Mouse (Mus musculus) forebrain, embryonic 14.5 days (tissue): Measurements from ENCODE around the gene Sgpp1. TPM values are rescaled to one million over a fixed set of nuclear protein-coding genes. Genes with fewer than 3 reads are reported as not detected.
"Not testable (repeated sequence)": the region's sequence is repeated elsewhere in the genome, so short reads cannot be mapped to it uniquely, and the experiment has no call there.

ENCODE experiments used
- ATAC-seq: fragments of 200-750 bp; cut with Nextera tagmentation; 2 replicates; pipeline ENCODE4 v1.8.0; 2017; ENCODE audit warnings: mild to moderate bottlenecking, moderate library complexity
- DNase-seq: peaks from one replicate; pipeline ENCODE4 v3.0.0-alpha.2; 2015; ENCODE audit warnings: low spot score
- H3K27ac ChIP-seq: fragments of 300-500 bp; sonication (generic); 2 replicates; pipeline ENCODE4 v1.5.1; 2014; ENCODE audit warnings: low read depth, mild to moderate bottlenecking, control low read depth, low read length, moderate library complexity
- H3K27me3 ChIP-seq: fragments of 300-500 bp; sonication (generic); replicated peaks from 2 replicates; pipeline ENCODE4 v1.6.1; 2014; ENCODE audit warnings: low read length, control low read depth, mixed read lengths; ENCODE audit not compliant: control insufficient read depth, insufficient read depth
- H3K36me3 ChIP-seq: fragments of 300-500 bp; sonication (generic); 2 replicates; pipeline ENCODE4 v1.6.1; 2014; ENCODE audit warnings: low read length, control low read depth; ENCODE audit not compliant: control insufficient read depth, insufficient read depth
- H3K4me1 ChIP-seq: fragments of 300-500 bp; sonication (generic); 2 replicates; pipeline ENCODE4 v1.6.1; 2014; ENCODE audit warnings: antibody characterized with exemption, low read length, control low read depth; ENCODE audit not compliant: control insufficient read depth, insufficient read depth
- H3K4me2 ChIP-seq: fragments of 300-500 bp; sonication (generic); 2 replicates; pipeline ENCODE4 v1.6.1; 2014; ENCODE audit warnings: mild to moderate bottlenecking, control low read depth, low read length
- H3K4me3 ChIP-seq: fragments of 300-500 bp; sonication (generic); 2 replicates; pipeline ENCODE4 v1.5.1; 2014; ENCODE audit warnings: low read depth, low read length, control low read depth
- H3K9ac ChIP-seq: fragments of 300-500 bp; sonication (generic); 2 replicates; pipeline ENCODE4 v1.6.1; 2014; ENCODE audit warnings: mild to moderate bottlenecking, low read length, control low read depth, moderate library complexity
- H3K9me3 ChIP-seq: fragments of 300-500 bp; sonication (generic); replicated peaks from 2 replicates; pipeline ENCODE4 v1.6.1; 2016; ENCODE audit warnings: low read length, control low read depth, mixed read lengths; ENCODE audit not compliant: control insufficient read depth
- WGBS: fragments of 180-500 bp; shearing (Covaris S2); extraction: QIAGEN DNeasy Blood & Tissue Kit; methylation state at CpG from one replicate; pipeline ENCODE4 v1.1.7; 2014; 5-methylcytosine and 5-hydroxymethylcytosine counted together
- polyA plus RNA-seq: library from polyadenylated mRNA; unstranded; fragments of >200 nt; fragmentation: Nextera tagmentation; extraction: Ambion mirVana; gene quantifications from 2 replicates; pipeline ENCODE4 v1.2.1, GENCODE M21; 2014

Gene Sgpp1
- polyA plus RNA-seq, 1 experiment from 2014 or later = 17.3 TPM

DNA sequence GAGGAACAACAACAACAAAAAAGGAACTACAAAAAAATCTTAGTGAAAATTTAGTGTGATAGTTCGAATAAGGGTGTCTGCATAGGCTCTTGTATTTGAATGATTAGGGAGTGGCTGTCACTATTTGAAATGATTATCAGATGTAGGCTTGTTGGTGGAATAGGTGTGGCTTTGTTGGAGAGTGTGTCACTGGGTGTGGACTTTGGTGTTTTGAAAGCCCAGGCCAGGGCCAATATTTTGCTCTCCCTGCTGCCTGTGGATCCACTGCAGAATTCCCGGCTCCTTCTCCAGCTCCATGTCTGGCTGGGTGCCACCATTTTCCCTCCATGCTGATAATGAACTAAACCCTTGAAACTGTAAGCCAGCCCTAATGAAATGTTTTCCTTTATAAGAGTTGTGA lies 26.0 kb downstream of the Sgpp1 start:
- H3K9ac ChIP-seq = no peak overlapping the region
- no peaks in the 10 kb centered on the region for H3K4me1 ChIP-seq
- ATAC-seq (no peak), DNase-seq (no peak)
- no peaks in the 10 kb centered on the region for H3K27me3 ChIP-seq
- H3K4me3 ChIP-seq = no peak overlapping the region
- no peaks in the 10 kb centered on the region for H3K9me3 ChIP-seq
- no peaks in the 10 kb centered on the region for H3K36me3 ChIP-seq
- no peak overlapping the region for H3K4me2 ChIP-seq
- no peak overlapping the region for H3K27ac ChIP-seq
- 85% methylated on average over 2 of the region's 2 CpGs for WGBS

DNA sequence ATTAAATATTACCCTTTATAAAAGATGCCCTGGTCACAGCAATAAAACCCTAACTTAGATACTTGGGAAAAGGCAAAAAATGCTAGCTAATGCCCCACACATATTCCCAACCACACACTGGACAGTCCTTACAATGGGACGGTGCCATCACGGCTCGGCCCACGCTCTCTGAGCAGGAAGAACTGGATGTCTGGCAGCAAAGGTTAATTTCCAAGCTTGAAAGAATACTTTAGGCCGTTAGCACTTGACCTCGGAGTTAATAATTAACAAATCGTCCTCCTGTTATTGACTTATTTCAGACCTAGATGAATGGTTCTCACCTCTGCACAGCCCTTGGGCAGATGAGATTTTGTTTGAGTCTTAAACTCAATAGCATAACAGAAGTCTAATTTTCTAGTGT lies 28.9 kb downstream of the Sgpp1 start:
- DNase-seq = no peak
- 92% methylated on average over 7 of the region's 7 CpGs for WGBS
- no peak overlapping the region for H3K4me3 ChIP-seq

GRCm38 (mm10) chr12:75702739-75703122 lies 32.8 kb downstream of the Sgpp1 start:
- WGBS = 89% methylated on average over 3 of the region's 3 CpGs
- Histone ChIP-seq H3K4me3 (no peak overlapping the region), H3K4me2 (no peak overlapping the region), H3K9ac (no peak overlapping the region), H3K4me1 (no peaks in the 10 kb centered on the region), H3K9me3 (no peaks in the 10 kb centered on the region), H3K36me3 (no peaks in the 10 kb centered on the region), H3K27me3 (no peaks in the 10 kb centered on the region), H3K27ac (no peak overlapping the region)
- ATAC-seq (no peak), DNase-seq (no peak)

More for the DNA sequence above, 28.9 kb downstream of the Sgpp1 start:
- no peak overlapping the region for H3K4me2 ChIP-seq
- no peak for ATAC-seq
- H3K27ac ChIP-seq = no peak overlapping the region
- H3K27me3 ChIP-seq = no peaks in the 10 kb centered on the region
- H3K36me3 ChIP-seq = no peaks in the 10 kb centered on the region
- H3K9me3 ChIP-seq = no peaks in the 10 kb centered on the region
- H3K9ac ChIP-seq = no peak overlapping the region
- no peaks in the 10 kb centered on the region for H3K4me1 ChIP-seq

GRCm38 (mm10) chr12:75702084-75702738 lies 33.3 kb downstream of the Sgpp1 start:
- H3K4me2 ChIP-seq = peak overlapping the region; percentile 27; the same call in 1 of the 2 replicates
- no peak overlapping the region for H3K4me3 ChIP-seq
- ATAC-seq (no peak), DNase-seq (no peak)
- H3K9ac ChIP-seq = no peak overlapping the region
- no peaks in the 10 kb centered on the region for H3K27me3 ChIP-seq
- no peaks in the 10 kb centered on the region for H3K4me1 ChIP-seq
- H3K9me3 ChIP-seq = no peaks in the 10 kb centered on the region
- H3K27ac ChIP-seq = no peak overlapping the region
- WGBS = 72% methylated on average over 14 of the region's 14 CpGs
- no peaks in the 10 kb centered on the region for H3K36me3 ChIP-seq

DNA sequence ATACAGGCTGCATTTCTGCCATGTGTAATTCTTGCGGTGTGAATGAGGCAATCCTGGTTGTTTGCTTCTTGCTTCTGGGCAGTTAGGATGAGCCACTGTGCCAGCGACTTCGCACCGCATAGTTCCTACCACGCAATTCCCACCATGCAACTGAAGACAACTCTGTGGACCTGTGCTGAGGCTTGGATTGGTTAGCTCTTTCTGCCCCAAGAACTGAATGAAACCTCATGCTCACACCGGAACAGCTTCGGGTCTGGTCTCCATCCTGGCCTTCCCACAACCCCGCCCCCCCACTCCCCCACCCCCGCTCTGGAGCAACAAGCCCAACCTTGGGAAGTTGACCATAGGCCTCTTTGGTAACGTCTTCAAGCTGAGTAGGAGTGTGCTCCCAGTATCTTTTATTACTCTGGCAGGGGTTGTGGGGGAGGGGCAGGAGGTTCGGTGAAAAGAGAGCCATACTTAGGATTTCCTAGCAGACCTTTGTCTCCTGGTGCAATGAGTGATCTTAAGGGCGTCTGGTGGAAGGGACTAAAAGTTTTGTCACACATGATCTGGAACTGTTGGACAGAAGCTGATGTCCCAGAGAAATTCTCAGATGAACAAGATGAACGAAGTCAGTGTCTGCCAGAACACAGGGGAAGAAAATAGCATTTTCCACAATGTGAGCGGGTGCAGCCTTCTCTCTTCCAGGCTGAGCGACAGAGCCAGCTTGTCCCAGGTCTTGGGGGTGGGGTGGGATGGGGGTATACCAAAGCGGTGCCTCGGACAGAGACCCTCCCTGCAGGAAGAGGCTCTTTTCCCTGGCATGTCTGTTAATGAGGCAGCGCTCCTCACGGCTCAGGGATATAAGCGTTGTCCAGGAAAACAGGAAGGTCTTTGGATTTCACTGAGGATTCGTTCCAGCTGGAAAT lies 34.1 kb downstream of the Sgpp1 start:
- H3K4me3 ChIP-seq = no peak overlapping the region
- ATAC-seq = 0 out of 2 replicates have a peak, but pooled peaks have one; percentile 20
- whole genome bisulfite sequencing = 42% methylated on average over 21 of the region's 21 CpGs

GRCm38 (mm10) chr12:75698692-75699091 lies 36.8 kb downstream of the Sgpp1 start:
- H3K4me1 ChIP-seq = no peaks in the 10 kb centered on the region
- H3K36me3 ChIP-seq = no peaks in the 10 kb centered on the region
- H3K4me2 ChIP-seq = no peak overlapping the region
- no peak overlapping the region for H3K9ac ChIP-seq
- no peak for DNase-seq
- 93% methylated on average over 3 of the region's 3 CpGs for WGBS
- H3K27me3 ChIP-seq = no peaks in the 10 kb centered on the region
- no peak overlapping the region for H3K27ac ChIP-seq
- H3K9me3 ChIP-seq = no peaks in the 10 kb centered on the region
- ATAC-seq = no peak
- no peak overlapping the region for H3K4me3 ChIP-seq

More for the DNA sequence above, 34.1 kb downstream of the Sgpp1 start:
- no peak overlapping the region for H3K27ac ChIP-seq
- no peaks in the 10 kb centered on the region for H3K4me1 ChIP-seq
- no peaks in the 10 kb centered on the region for H3K36me3 ChIP-seq
- no peak overlapping the region for H3K9ac ChIP-seq
- no peaks in the 10 kb centered on the region for H3K27me3 ChIP-seq
- peak overlapping the region; percentile 27 for H3K4me2 ChIP-seq
- DNase-seq = peak; percentile 24
- no peaks in the 10 kb centered on the region for H3K9me3 ChIP-seq

GRCm38 (mm10) chr12:75695845-75696244 lies 39.7 kb downstream of the Sgpp1 start:
- H3K36me3 ChIP-seq, H3K4me1 ChIP-seq, ATAC-seq, H3K9ac ChIP-seq, H3K9me3 ChIP-seq, DNase-seq, H3K27me3 ChIP-seq, H3K4me3 ChIP-seq, H3K4me2 ChIP-seq, H3K27ac ChIP-seq: not testable (repeated sequence)
- WGBS = 100% methylated on average over 1 of the region's 1 CpGs

DNA sequence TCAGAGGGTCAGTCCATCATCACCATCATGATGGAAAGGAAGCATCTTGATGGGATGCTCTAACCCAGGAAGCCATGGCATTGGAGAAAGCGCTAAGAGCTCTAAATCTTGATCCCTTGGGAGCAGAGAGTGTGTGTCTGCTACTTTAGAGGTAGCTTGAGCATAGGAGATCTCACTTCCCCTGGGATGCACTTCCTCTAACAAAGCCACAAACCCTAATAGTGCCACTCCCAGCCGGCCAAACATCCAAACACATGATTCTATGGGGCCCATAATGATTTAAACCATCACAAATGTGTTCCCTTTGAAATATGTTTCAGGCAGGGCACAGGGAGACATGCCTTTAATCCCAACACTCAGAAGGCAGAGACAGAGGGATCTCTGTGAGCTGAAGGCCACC lies 46.5 kb downstream of the Sgpp1 start:
- Histone ChIP-seq H3K27me3 (no peaks in the 10 kb centered on the region), H3K4me3 (no peak overlapping the region), H3K4me2 (no peak overlapping the region), H3K27ac (no peak overlapping the region), H3K9me3 (no peaks in the 10 kb centered on the region), H3K36me3 (no peaks in the 10 kb centered on the region), H3K4me1 (no peaks in the 10 kb centered on the region), H3K9ac (no peak overlapping the region)
- ATAC-seq (no peak), DNase-seq (no peak)
- WGBS = 94% methylated on average over 2 of the region's 2 CpGs

DNA sequence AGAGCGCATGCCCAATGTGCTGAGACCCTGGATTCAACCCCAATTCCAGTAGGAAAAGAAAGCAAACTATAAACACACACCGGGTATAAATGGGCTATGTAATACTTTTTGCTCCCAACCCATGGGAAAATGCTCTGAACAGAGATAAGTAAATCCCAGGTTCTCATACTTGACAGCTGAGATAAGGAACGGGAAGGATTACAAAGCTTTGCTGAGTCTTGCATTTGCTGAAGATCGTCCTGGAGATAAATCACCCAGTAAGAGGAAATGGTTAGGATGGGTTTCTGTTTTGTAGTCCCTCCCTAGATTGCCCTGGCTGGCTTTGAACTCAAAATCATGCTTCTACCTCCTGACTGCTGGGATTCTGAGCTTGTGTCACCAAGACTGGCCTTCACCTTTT lies 48.2 kb downstream of the Sgpp1 start:
- Histone ChIP-seq H3K4me1 (no peaks in the 10 kb centered on the region), H3K9me3 (no peaks in the 10 kb centered on the region), H3K4me2 (no peak overlapping the region), H3K36me3 (no peaks in the 10 kb centered on the region), H3K27ac (no peak overlapping the region), H3K4me3 (no peak overlapping the region), H3K9ac (no peak overlapping the region), H3K27me3 (no peaks in the 10 kb centered on the region)
- 81% methylated on average over 4 of the region's 4 CpGs for WGBS
- ATAC-seq (no peak), DNase-seq (no peak)
